Mouse (Mus musculus): ENCODE data around the gene Creb3l4. TPM values are rescaled to one million over a fixed set of nuclear protein-coding genes. Genes with fewer than 3 reads are reported as not detected.

Creb3l4 gene
- total and polyA plus RNA-seq, 3 experiments = 0.21 to 0.89 (median 0.59) TPM

DNA sequence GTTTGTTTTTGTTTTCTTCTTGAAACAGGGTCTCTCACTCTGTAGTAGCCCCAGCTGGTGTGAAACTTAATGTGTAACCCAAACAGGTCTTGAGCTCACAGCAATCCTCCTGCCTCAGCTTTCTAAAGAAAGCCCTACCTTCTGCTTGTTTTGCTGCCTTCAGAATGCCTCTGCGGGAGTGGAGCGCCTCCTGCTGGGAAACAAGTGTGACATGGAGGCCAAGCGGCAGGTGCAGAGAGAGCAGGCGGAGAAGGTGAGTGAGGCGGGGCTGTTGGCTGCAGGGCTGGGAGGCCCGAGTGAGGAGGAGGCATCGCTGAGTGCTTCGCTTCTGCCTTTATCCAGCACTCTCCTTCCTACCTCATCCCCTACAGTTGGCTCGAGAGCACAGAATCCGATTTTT lies 19.0 kb downstream of the Creb3l4 start:
- H3K9me3 ChIP-seq (replicated peaks; ENCODE audit: low read length) = peaks cover 6% of the 10 kb centered on the region
- H3K27me3 ChIP-seq (replicated peaks) = no peaks in the 10 kb centered on the region
- no peak overlapping the region for H3K27ac ChIP-seq (ENCODE audit: insufficient read depth, low read depth)
- dilution Hi-C loops (cut with MboI; ENCODE audit: extremely low pct_ligation_motif_present, extremely low pct_unique_long_range_greater_than_20kb, low sequenced_read_pairs) (no loop called here), in situ Hi-C loops (cut with MboI; ENCODE audit: low pct_ligation_motif_present, low pct_unique_long_range_greater_than_20kb, low sequenced_read_pairs) (loop anchor here (5.0 kb wide), 1 partner anchor 148 kb away; no protein-coding TSS in a partner anchor)
- H3K4me3 ChIP-seq (replicated peaks in 1 of 3; ENCODE audit: low read depth in 2 of 3, low read length in 2 of 3, poor library complexity in 1 of 3) = no peak overlapping the region
- no peak overlapping the region for H3K9ac ChIP-seq (ENCODE audit: insufficient read depth, low read depth)
- TF ChIP-seq MAZ (IDR thresholded peaks at IDR 0.05; ENCODE audit: low read depth, low read length) (no peak), CTCF (conservative IDR thresholded peaks at IDR 0.05 in 1 of 2, IDR thresholded peaks at IDR 0.05 in 1 of 2; ENCODE audit: low read depth in 2 of 2, low read length in 2 of 2) (peak in 1 of 2 experiments; percentile 29; a peak in 2 of 4 replicates)
- H3K4me2 ChIP-seq (ENCODE audit: insufficient read depth, low read depth, poor library complexity, severe bottlenecking) = no peak overlapping the region
- H3K79me2 ChIP-seq (replicated peaks; ENCODE audit: control insufficient read depth, extremely low read depth, insufficient read depth, poor library complexity, severe bottlenecking) = no peaks in the 10 kb centered on the region
- no peak for DNase-seq (ENCODE audit: extremely low read depth)
- peaks cover 0 to 2% of the 10 kb centered on the region in 2 experiments for H3K36me3 ChIP-seq (replicated peaks in 1 of 2; ENCODE audit: control insufficient read depth in 1 of 2, insufficient read depth in 1 of 2, low read length in 1 of 2)
- H3K4me1 ChIP-seq (ENCODE audit: control insufficient read depth in 1 of 2, insufficient read depth in 2 of 2) = peaks cover 10 to 35% of the 10 kb centered on the region in 2 experiments; a peak in 3 of 4 replicates

DNA sequence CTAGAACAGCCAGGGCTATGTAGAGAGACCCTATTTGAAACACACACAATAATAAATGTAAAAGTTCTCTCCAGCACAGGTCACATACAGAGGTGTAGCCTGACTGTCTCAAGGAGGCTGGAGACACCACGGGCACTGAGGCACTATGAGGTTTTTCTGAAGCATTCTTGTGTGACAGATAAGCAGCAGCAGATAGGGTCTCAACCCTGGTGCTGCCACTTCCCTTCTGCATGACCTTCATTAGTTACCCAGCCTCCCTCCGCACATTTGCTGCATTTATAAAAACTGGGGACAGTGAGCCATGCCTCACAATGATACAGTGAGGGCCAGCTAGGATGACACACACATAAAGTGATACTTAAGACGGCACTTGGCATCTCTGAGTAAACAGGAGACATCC lies 20.4 kb downstream of the Creb3l4 start:
- H3K27me3 ChIP-seq (replicated peaks) = no peaks in the 10 kb centered on the region
- dilution Hi-C loops (cut with MboI; ENCODE audit: extremely low pct_ligation_motif_present, extremely low pct_unique_long_range_greater_than_20kb, low sequenced_read_pairs) = no loop called here
- no peaks in the 10 kb centered on the region for H3K36me3 ChIP-seq (replicated peaks in 1 of 2; ENCODE audit: control insufficient read depth in 1 of 2, insufficient read depth in 1 of 2, low read length in 1 of 2)
- H3K9ac ChIP-seq (ENCODE audit: insufficient read depth, low read depth) = no peak overlapping the region
- H3K27ac ChIP-seq (ENCODE audit: insufficient read depth, low read depth) = no peak overlapping the region
- H3K4me2 ChIP-seq (ENCODE audit: insufficient read depth, low read depth, poor library complexity, severe bottlenecking) = no peak overlapping the region
- H3K4me1 ChIP-seq (ENCODE audit: control insufficient read depth in 1 of 2, insufficient read depth in 2 of 2) = peaks cover 10 to 35% of the 10 kb centered on the region in 2 experiments; a peak in 3 of 4 replicates
- in situ Hi-C loops (cut with MboI; ENCODE audit: low pct_ligation_motif_present, low pct_unique_long_range_greater_than_20kb, low sequenced_read_pairs) = loop anchor here (5.0 kb wide), 1 partner anchor 149 kb away; no protein-coding TSS in a partner anchor
- TF ChIP-seq SIN3A (IDR thresholded peaks at IDR 0.05; ENCODE audit: low read length) (no peak), UBTF (IDR thresholded peaks at IDR 0.05; ENCODE audit: low read depth, low read length) (no peak), USF2 (conservative IDR thresholded peaks at IDR 0.05; ENCODE audit: low read depth, low read length) (no peak), USF1 (IDR thresholded peaks at IDR 0.05; ENCODE audit: low read depth, low read length) (no peak), E2F4 (IDR thresholded peaks at IDR 0.05; ENCODE audit: insufficient replicate concordance, low read depth, low read length) (no peak), TBP (conservative IDR thresholded peaks at IDR 0.05; ENCODE audit: low read depth, low read length) (no peak), CHD1 (IDR thresholded peaks at IDR 0.05; ENCODE audit: low read depth, low read length) (no peak), MAFK (IDR thresholded peaks at IDR 0.05; ENCODE audit: insufficient replicate concordance, low read length) (no peak), ZNF384 (IDR thresholded peaks at IDR 0.05; ENCODE audit: low read depth, low read length) (no peak), TCF12 (IDR thresholded peaks at IDR 0.05; ENCODE audit: low read depth, low read length) (no peak), CHD2 (IDR thresholded peaks at IDR 0.05; ENCODE audit: low read length) (no peak), SMC3 (IDR thresholded peaks at IDR 0.05; ENCODE audit: low read depth, low read length) (no peak), POLR2A (IDR thresholded peaks at IDR 0.05; ENCODE audit: low read depth, low read length) (no peak), NRF1 (IDR thresholded peaks at IDR 0.05; ENCODE audit: low read depth, low read length) (no peak), ZC3H11A (IDR thresholded peaks at IDR 0.05; ENCODE audit: low read depth, low read length) (no peak), POLR2AphosphoS2 (IDR thresholded peaks at IDR 0.05; ENCODE audit: low read depth, low read length) (no peak), ELF1 (IDR thresholded peaks at IDR 0.05; ENCODE audit: low read depth, low read length) (no peak)
- H3K79me2 ChIP-seq (replicated peaks; ENCODE audit: control insufficient read depth, extremely low read depth, insufficient read depth, poor library complexity, severe bottlenecking) = no peaks in the 10 kb centered on the region
- H3K9me3 ChIP-seq (replicated peaks; ENCODE audit: low read length) = no peaks in the 10 kb centered on the region
- no peak overlapping the region for H3K4me3 ChIP-seq (replicated peaks in 1 of 3; ENCODE audit: low read depth in 2 of 3, low read length in 2 of 3, poor library complexity in 1 of 3)
- DNase-seq (ENCODE audit: extremely low read depth) = no peak
